Mouse (Mus musculus) Patski (cell line): ENCODE measurements around the gene A3galt2. TPM values are rescaled to one million over a fixed set of nuclear protein-coding genes. Genes with fewer than 3 reads are reported as not detected.

ENCODE experiments used
- ATAC-seq: fragments of 100-300 bp; one replicate; pipeline ENCODE4 v1.8.0; 2021
- CTCF ChIA-PET: fragments of 350-600 bp; sonication (Branson Sonifier 250); formaldehyde crosslinking; loops from one replicate; lab custom pipeline; 2022; ENCODE audit warnings: inconsistent platforms; lab: Charles Lee
- POLR2A ChIA-PET: fragments of 350-600 bp; sonication (Branson Sonifier 250); formaldehyde crosslinking; loops from one replicate; lab custom pipeline; 2022; ENCODE audit warnings: antibody characterized with exemption, inconsistent platforms; lab: Charles Lee
- DNase-seq: peaks from one replicate; pipeline ENCODE4 v3.0.0-alpha.2; 2011; ENCODE audit warnings: low read depth, low spot score
- H3K27me3 ChIP-seq: fragments of 371-371 bp; one replicate; pipeline ENCODE4 v1.5.1; 2021
- CTCF ChIP-seq: fragments of 100-300 bp; IDR thresholded peaks from one replicate; pipeline ENCODE4 v1.5.1; 2021
- in situ Hi-C: fragments of 300-500 bp; cut with MboI; formaldehyde crosslinking; loops from 3 replicates; pipeline ENCODE4 v1.11.1; 2018; ENCODE audit warnings: low pct_unique_long_range_greater_than_20kb, mixed read lengths
- polyA plus RNA-seq: library from polyadenylated mRNA; unstranded; gene quantifications from one replicate; pipeline ENCODE4 v1.2.3, GENCODE M21; 2021

The A3galt2 gene
- polyA plus RNA-seq, 1 experiment from 2014 or later = 0.04 TPM

- TF ChIP-seq CTCF = no peak
- POLR2A ChIA-PET = interaction anchor here (1.2 to 1.7 kb wide), 2 partner anchors 11 to 50 kb away, joined by 4 to 6 read pairs; no protein-coding TSS in a partner anchor
- CTCF ChIA-PET = interaction anchor here (1.2 kb wide), 1 partner anchor 53 kb away, joined by 3 read pairs; no protein-coding TSS in a partner anchor
- H3K27me3 ChIP-seq = no peaks in the 10 kb centered on the region
- DNase-seq (no peak), ATAC-seq (peak; percentile 42)
- in situ Hi-C loops = no loop called here
Measured at GRCm38 (mm10) chr4:128805150-128806042, 50.2 kb downstream of the A3galt2 start.

- no peak for DNase-seq
- in situ Hi-C loops = no loop called here
- ATAC-seq = peak; percentile 46
- no peaks in the 10 kb centered on the region for H3K27me3 ChIP-seq
- ChIA-PET POLR2A (interaction anchor here (0.7 kb wide), 1 partner anchor 20 kb away, joined by 3 read pairs; no protein-coding TSS in a partner anchor), CTCF (no interaction called here)
- TF ChIP-seq CTCF = no peak
Measured at GRCm38 (mm10) chr4:128806043-128806826, 51.1 kb downstream of the A3galt2 start, which contains the start of gene Zfp362. TSS of gene Zfp362 (minus strand) at chr4:128806045.

DNA sequence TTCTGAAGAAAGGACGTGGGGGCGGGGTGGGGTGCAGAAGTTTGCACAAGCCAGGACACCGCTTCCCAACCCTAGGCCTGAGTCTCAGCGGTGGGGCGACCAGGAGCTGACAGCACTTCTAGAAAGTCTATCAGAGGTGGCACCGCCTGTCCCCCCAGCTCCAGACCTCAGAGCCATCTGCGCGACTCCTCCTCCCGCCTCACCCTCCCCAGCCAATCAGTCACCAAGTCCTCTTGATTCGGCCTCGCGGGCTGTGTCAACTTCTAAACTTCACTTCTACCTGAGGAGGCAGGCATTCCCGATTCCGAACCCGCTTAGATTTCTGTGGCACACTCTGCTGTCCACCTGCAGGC is 51.6 kb downstream of the A3galt2 start:
- H3K27me3 ChIP-seq = no peaks in the 10 kb centered on the region
- no peak for DNase-seq
- no peak for TF ChIP-seq CTCF
- in situ Hi-C loops = no loop called here
- POLR2A ChIA-PET = interaction anchor here (0.7 kb wide), 1 partner anchor 21 kb away, joined by 3 read pairs; no protein-coding TSS in a partner anchor
- CTCF ChIA-PET = no interaction called here
- peak; percentile 2 for ATAC-seq

- no peaks in the 10 kb centered on the region for H3K27me3 ChIP-seq
- in situ Hi-C loops = loop anchor here (5.0 kb wide), 1 partner anchor 41 kb away; no protein-coding TSS in a partner anchor
- no peak for TF ChIP-seq CTCF
- DNase-seq = peak; percentile 76
- ATAC-seq = peak; percentile 84
- CTCF ChIA-PET = interaction anchor here (1.2 to 1.3 kb wide), 4 partner anchors 9 to 47 kb away, joined by 3 to 5 read pairs (median 4); no protein-coding TSS in a partner anchor
- POLR2A ChIA-PET = interaction anchor here (0.6 to 2.3 kb wide), 3 partner anchors 18 to 44 kb away, joined by 3 to 7 read pairs (median 4); no protein-coding TSS in a partner anchor
Measured at GRCm38 (mm10) chr4:128811382-128812056, 56.4 kb downstream of the A3galt2 start.

DNA sequence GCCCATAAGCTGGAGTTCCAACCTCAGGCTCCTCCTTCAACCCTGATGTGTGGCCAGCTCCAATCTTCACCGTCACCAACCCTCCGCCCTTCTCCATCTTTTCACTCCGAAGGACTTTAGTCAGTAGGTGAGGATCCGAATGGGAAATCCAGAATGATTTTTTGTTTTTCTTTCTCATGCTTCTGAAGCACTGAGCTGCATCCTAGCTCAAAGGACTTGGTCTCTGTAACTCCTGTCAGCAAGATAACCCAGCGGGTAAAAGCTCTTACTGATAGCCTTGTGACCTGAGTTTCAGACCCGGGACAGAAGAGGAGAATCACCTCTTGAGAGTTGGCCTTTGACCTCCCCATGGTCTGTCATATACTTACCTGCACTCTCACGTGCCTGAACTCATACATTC is 61.8 kb downstream of the A3galt2 start:
- DNase-seq = no peak
- POLR2A ChIA-PET = no interaction called here
- TF ChIP-seq CTCF = no peak
- no peak for ATAC-seq
- no peaks in the 10 kb centered on the region for H3K27me3 ChIP-seq
- CTCF ChIA-PET = interaction anchor here (1.3 kb wide), 1 partner anchor 32 kb away, joined by 3 read pairs; no protein-coding TSS in a partner anchor
- in situ Hi-C loops = no loop called here

Other genes with a start within 250 kb of the A3galt2 start
- gene Zscan20, start 145.3 kb upstream of the A3galt2 start, polyA plus RNA-seq = 2.8 TPM
- gene Tlr12, start 136.7 kb upstream of the A3galt2 start, polyA plus RNA-seq = not detected
- 89.2 TPM for gene Phc2, start 100.7 kb upstream of the A3galt2 start, polyA plus RNA-seq
- 19.9 TPM for gene Zfp362, start 50.7 kb downstream of the A3galt2 start, polyA plus RNA-seq
- 2.2 TPM for gene Trim62, start 128.2 kb downstream of the A3galt2 start, polyA plus RNA-seq
- 18.0 TPM for gene Azin2, start 207.1 kb downstream of the A3galt2 start, polyA plus RNA-seq
- gene Ak2, start 236.6 kb downstream of the A3galt2 start, polyA plus RNA-seq = 64.2 TPM